Mouse (Mus musculus) lung, postnatal 4 days (tissue): ENCODE data around the gene Nrxn3.

Experiments used
- DNase-seq, 2 experiments: peaks; one replicate each; pipeline ENCODE4 v3.0.0; 2021

Nrxn3 gene

GRCm38 (mm10) chr12:88944967-88945366 is 222.3 kb downstream of the Nrxn3 start:
- DNase-seq: no peak

- no peak for DNase-seq
Measured at GRCm38 (mm10) chr12:88949870-88950269, 227.2 kb downstream of the Nrxn3 start.

- no peak for DNase-seq
Measured at GRCm38 (mm10) chr12:88952937-88953600, 230.4 kb downstream of the Nrxn3 start.

GRCm38 (mm10) chr12:88953801-88954200 is 231.1 kb downstream of the Nrxn3 start:
- no peak for DNase-seq

- no peak for DNase-seq
Measured at GRCm38 (mm10) chr12:88957431-88957830, 234.8 kb downstream of the Nrxn3 start.

GRCm38 (mm10) chr12:88960817-88961216 is 238.1 kb downstream of the Nrxn3 start:
- no peak for DNase-seq

GRCm38 (mm10) chr12:88966329-88966728 is 243.7 kb downstream of the Nrxn3 start:
- DNase-seq: no peak

GRCm38 (mm10) chr12:88976621-88977020 is 253.9 kb downstream of the Nrxn3 start:
- DNase-seq: no peak

- peak; percentile 9 to 72 for DNase-seq
Measured at GRCm38 (mm10) chr12:88983688-88984330, 261.1 kb downstream of the Nrxn3 start.

- DNase-seq: no peak
Measured at GRCm38 (mm10) chr12:88984375-88984774, 261.7 kb downstream of the Nrxn3 start.

- DNase-seq: no peak
Measured at GRCm38 (mm10) chr12:88984804-88985203, 262.1 kb downstream of the Nrxn3 start.

- no peak for DNase-seq
Measured at GRCm38 (mm10) chr12:88987046-88987445, 264.4 kb downstream of the Nrxn3 start.

- DNase-seq: no peak
Measured at GRCm38 (mm10) chr12:88990753-88991152, 268.1 kb downstream of the Nrxn3 start.

GRCm38 (mm10) chr12:88992141-88992540 is 269.5 kb downstream of the Nrxn3 start:
- DNase-seq: no peak

- DNase-seq: no peak
Measured at GRCm38 (mm10) chr12:88993788-88994187, 271.1 kb downstream of the Nrxn3 start.

GRCm38 (mm10) chr12:89016436-89016835 is 293.8 kb downstream of the Nrxn3 start:
- DNase-seq: no peak

GRCm38 (mm10) chr12:89025180-89025579 is 302.5 kb downstream of the Nrxn3 start:
- DNase-seq: no peak

- no peak for DNase-seq
Measured at GRCm38 (mm10) chr12:89035984-89036618, 313.4 kb downstream of the Nrxn3 start.

- DNase-seq: no peak
Measured at GRCm38 (mm10) chr12:89040151-89040550, 317.5 kb downstream of the Nrxn3 start.

- DNase-seq: peak in 1 of 2 experiments; percentile 22
Measured at GRCm38 (mm10) chr12:89041429-89042107, 318.9 kb downstream of the Nrxn3 start.

GRCm38 (mm10) chr12:89049279-89049678 is 326.6 kb downstream of the Nrxn3 start:
- DNase-seq: peak; percentile 11 to 41

GRCm38 (mm10) chr12:89049686-89050085 is 327.0 kb downstream of the Nrxn3 start:
- no peak for DNase-seq

GRCm38 (mm10) chr12:89072436-89072835 is 349.8 kb downstream of the Nrxn3 start:
- no peak for DNase-seq
